Mouse (Mus musculus) liver, postnatal 0 days (tissue): Measurements from ENCODE around the gene Pigt.

Experiments
- CTCF ChIP-seq: sonication (generic); IDR thresholded peaks from 2 replicates; pipeline ENCODE4 v1.5.1; 2016; ENCODE audit warnings: antibody characterized with exemption, low read depth
- EP300 ChIP-seq: IDR thresholded peaks from 2 replicates; pipeline ENCODE4 v1.6.1; 2016; ENCODE audit warnings: antibody characterized with exemption, low read depth, mild to moderate bottlenecking

DNA sequence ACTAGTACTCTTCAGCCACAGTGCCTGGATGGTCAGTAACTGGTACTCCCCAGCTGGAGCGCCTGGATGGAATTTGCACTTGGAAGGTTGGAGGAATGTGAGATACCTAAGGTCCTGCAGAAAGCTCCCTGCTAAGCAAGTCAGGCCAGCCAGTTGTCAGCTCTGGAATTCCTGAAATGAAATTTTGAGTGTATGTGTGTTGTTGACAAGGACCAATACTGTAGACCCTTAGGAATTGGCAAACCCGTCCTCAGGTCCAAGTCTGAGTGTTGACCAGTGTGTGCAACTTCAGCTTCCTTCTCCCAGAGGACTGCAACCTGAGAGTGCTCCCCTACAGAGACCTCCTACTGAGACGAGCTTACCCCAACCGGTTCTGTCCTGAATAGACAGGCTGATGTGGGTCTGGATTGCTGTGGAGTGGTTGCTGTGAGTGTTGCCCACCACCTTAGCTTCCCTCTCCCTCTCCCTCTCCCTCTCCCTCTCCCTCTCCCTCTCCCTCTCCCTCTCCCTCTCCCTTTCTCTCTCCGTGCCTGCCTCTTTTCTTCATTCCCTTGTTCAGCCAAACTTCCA, 13.4 kb downstream of the Pigt start:
- TF ChIP-seq CTCF, result no peak
- no peak for TF ChIP-seq EP300
